Mouse (Mus musculus) erythroblast, embryonic 14.5 days (primary cell): ENCODE measurements around the gene Tsc22d4.

ENCODE experiments used
- GATA1 ChIP-seq: IDR thresholded peaks from 2 replicates; pipeline ENCODE4 v1.6.1; 2012; ENCODE audit warnings: low read length, inconsistent platforms, mixed read lengths
- TAL1 ChIP-seq: IDR thresholded peaks from 3 replicates; pipeline ENCODE4 v1.6.1; 2012; ENCODE audit warnings: low read length, inconsistent platforms, mixed read lengths

DNA sequence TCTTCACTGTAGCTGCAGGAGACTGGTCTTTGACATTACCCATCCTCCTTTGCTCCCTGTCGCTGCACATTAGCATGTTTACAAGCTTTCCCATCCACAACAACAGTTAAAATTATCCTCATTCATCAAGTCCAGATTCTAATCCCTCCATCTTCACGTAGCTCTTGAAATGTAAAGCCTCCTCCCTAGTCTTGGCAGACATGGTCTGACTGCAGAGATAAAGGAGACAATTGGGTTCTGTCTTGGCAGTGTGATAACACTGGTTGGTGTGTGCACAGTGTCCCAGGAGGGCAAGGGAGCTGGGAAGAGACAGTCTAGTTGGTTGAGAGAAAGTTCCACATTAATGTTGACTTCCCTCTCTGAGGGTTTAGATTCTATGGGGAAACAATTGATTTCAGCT, 45.7 kb upstream of the Tsc22d4 start:
- TF ChIP-seq GATA1 (no peak), TAL1 (no peak)
